Mouse (Mus musculus) hindbrain, embryonic 10.5 days (tissue): Measurements from ENCODE around the gene Timm13. TPM values are rescaled to one million over a fixed set of nuclear protein-coding genes. Genes with fewer than 3 reads are reported as not detected.
A peak's percentile ranks its signal among the peaks of the same experiment; 100 is the strongest.

ENCODE experiments used
- DNase-seq: peaks from one replicate; pipeline ENCODE4 v3.0.0-alpha.2; 2017; ENCODE audit warnings: low spot score
- H3K27ac ChIP-seq: fragments of 300-500 bp; sonication (generic); 2 replicates; pipeline ENCODE4 v1.5.1; 2016; ENCODE audit warnings: mild to moderate bottlenecking, moderate library complexity
- H3K27me3 ChIP-seq: fragments of 300-500 bp; sonication (generic); 2 replicates; pipeline ENCODE4 v1.6.1; 2016; ENCODE audit warnings: mild to moderate bottlenecking; ENCODE audit not compliant: poor library complexity, insufficient read depth, severe bottlenecking
- H3K36me3 ChIP-seq: fragments of 300-500 bp; sonication (generic); 2 replicates; pipeline ENCODE4 v1.6.1; 2016; ENCODE audit warnings: mild to moderate bottlenecking, moderate library complexity
- H3K4me1 ChIP-seq: fragments of 300-500 bp; sonication (generic); replicated peaks from 2 replicates; pipeline ENCODE4 v1.6.1; 2016; ENCODE audit warnings: mild to moderate bottlenecking
- H3K4me3 ChIP-seq: fragments of 300-500 bp; sonication (generic); 2 replicates; pipeline ENCODE4 v1.5.1; 2016; ENCODE audit warnings: mild to moderate bottlenecking, moderate library complexity
- H3K9me3 ChIP-seq: fragments of 300-500 bp; sonication (generic); 2 replicates; pipeline ENCODE4 v1.6.1; 2016; ENCODE audit warnings: mild to moderate bottlenecking, moderate library complexity
- WGBS: fragments of 180-500 bp; shearing (Covaris S2); methylation state at CpG from one replicate; pipeline ENCODE4 v1.1.7; 2016; 5-methylcytosine and 5-hydroxymethylcytosine counted together
- polyA plus RNA-seq: library from polyadenylated mRNA; unstranded; fragments of >200 nt; fragmentation: Nextera tagmentation; extraction: Ambion mirVana; gene quantifications from 2 replicates; pipeline ENCODE4 v1.2.1, GENCODE M21; 2016

The Timm13 gene
- polyA plus RNA-seq, 1 experiment from 2014 or later: 391 TPM

GRCm38 (mm10) chr10:80938831-80939550, 38.2 kb upstream of the Timm13 start:
- H3K27ac ChIP-seq: peak overlapping the region; percentile 80
- 12% methylated on average over 15 of the region's 15 CpGs for WGBS
- H3K9me3 ChIP-seq: no peaks in the 10 kb centered on the region
- H3K36me3 ChIP-seq: no peaks in the 10 kb centered on the region
- peaks cover 73% of the 10 kb centered on the region for H3K4me1 ChIP-seq
- H3K27me3 ChIP-seq: peaks cover 77% of the 10 kb centered on the region
- DNase-seq: peak; percentile 65
- peak overlapping the region; percentile 53 for H3K4me3 ChIP-seq

DNA sequence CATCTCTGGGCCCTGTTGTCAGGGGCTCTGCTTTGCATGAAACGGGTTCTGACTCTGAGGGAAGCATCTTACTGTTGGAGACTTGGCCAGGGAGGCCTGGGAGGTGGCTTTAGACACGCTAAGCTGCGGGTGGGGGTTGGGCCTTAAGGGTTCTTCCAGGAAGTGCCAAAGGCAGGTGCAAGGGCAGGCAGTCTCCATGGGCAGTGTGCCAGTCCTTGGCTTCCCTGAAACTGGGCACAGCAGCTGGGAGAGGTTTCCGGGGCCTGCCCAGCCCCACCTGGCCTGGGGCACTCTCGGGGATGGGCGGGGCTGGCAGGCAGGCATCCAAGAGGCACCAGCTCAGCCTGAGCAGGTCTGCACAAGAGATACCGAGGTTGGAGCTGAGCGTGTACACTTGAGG, 36.9 kb upstream of the Timm13 start:
- Histone ChIP-seq H3K4me3 (no peak overlapping the region), H3K36me3 (no peaks in the 10 kb centered on the region), H3K4me1 (peaks cover 84% of the 10 kb centered on the region), H3K27ac (0 out of 2 replicates have a peak overlapping the region, but pooled peaks have one; percentile 9), H3K9me3 (no peaks in the 10 kb centered on the region), H3K27me3 (peaks cover 90% of the 10 kb centered on the region)
- no peak for DNase-seq
- WGBS: 32% methylated on average over 8 of the region's 8 CpGs

DNA sequence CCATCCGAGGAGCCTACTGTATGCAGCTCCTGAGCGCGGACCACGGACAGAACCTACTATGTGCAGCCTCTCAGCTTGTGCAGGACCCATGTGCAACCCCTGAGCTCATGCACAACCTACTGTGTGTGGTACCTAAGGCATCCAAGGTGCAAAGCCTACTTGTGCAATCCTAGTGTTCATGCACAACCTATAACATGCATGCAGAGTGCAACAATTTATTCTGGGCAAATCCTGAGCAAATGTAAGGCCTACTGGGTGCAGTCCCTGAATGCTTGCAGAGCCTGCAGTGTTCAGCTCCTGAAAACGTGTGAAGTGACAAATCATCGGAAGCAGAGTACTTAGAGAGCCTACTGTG, 36.0 kb upstream of the Timm13 start:
- Histone ChIP-seq H3K4me1 (peaks cover 92% of the 10 kb centered on the region), H3K36me3 (no peaks in the 10 kb centered on the region), H3K27me3 (peaks cover 95% of the 10 kb centered on the region), H3K4me3 (peak overlapping the region; percentile 50), H3K27ac (peak overlapping the region; percentile 81), H3K9me3 (no peaks in the 10 kb centered on the region)
- no peak for DNase-seq
- WGBS: 12% methylated on average over 6 of the region's 6 CpGs

- Histone ChIP-seq H3K9me3 (no peaks in the 10 kb centered on the region), H3K27me3 (peaks cover 98% of the 10 kb centered on the region), H3K4me1 (peaks cover 97% of the 10 kb centered on the region), H3K36me3 (no peaks in the 10 kb centered on the region), H3K27ac (peak overlapping the region; percentile 81), H3K4me3 (peak overlapping the region; percentile 50)
- WGBS: 3% methylated on average over 37 of the region's 37 CpGs
- DNase-seq: peak; percentile 61
Observed at GRCm38 (mm10) chr10:80936135-80936809, 35.5 kb upstream of the Timm13 start.

- H3K4me1 ChIP-seq: peaks cover 97% of the 10 kb centered on the region
- no peaks in the 10 kb centered on the region for H3K9me3 ChIP-seq
- WGBS: 6% methylated on average over 17 of the region's 17 CpGs
- peak overlapping the region; percentile 50 for H3K4me3 ChIP-seq
- H3K27me3 ChIP-seq: peaks cover 98% of the 10 kb centered on the region
- peak; percentile 41 for DNase-seq
- no peaks in the 10 kb centered on the region for H3K36me3 ChIP-seq
- H3K27ac ChIP-seq: peak overlapping the region; percentile 81
Observed at GRCm38 (mm10) chr10:80935698-80936097, 34.9 kb upstream of the Timm13 start.

GRCm38 (mm10) chr10:80935241-80935640, 34.5 kb upstream of the Timm13 start:
- Histone ChIP-seq H3K9me3 (no peaks in the 10 kb centered on the region), H3K27ac (0 out of 2 replicates have a peak overlapping the region, but pooled peaks have one; percentile 81), H3K4me1 (peaks cover 97% of the 10 kb centered on the region), H3K36me3 (no peaks in the 10 kb centered on the region), H3K27me3 (peaks cover 98% of the 10 kb centered on the region), H3K4me3 (peak overlapping the region; percentile 50; the same call in 1 of the 2 replicates)
- 6% methylated on average over 3 of the region's 3 CpGs for WGBS
- no peak for DNase-seq

DNA sequence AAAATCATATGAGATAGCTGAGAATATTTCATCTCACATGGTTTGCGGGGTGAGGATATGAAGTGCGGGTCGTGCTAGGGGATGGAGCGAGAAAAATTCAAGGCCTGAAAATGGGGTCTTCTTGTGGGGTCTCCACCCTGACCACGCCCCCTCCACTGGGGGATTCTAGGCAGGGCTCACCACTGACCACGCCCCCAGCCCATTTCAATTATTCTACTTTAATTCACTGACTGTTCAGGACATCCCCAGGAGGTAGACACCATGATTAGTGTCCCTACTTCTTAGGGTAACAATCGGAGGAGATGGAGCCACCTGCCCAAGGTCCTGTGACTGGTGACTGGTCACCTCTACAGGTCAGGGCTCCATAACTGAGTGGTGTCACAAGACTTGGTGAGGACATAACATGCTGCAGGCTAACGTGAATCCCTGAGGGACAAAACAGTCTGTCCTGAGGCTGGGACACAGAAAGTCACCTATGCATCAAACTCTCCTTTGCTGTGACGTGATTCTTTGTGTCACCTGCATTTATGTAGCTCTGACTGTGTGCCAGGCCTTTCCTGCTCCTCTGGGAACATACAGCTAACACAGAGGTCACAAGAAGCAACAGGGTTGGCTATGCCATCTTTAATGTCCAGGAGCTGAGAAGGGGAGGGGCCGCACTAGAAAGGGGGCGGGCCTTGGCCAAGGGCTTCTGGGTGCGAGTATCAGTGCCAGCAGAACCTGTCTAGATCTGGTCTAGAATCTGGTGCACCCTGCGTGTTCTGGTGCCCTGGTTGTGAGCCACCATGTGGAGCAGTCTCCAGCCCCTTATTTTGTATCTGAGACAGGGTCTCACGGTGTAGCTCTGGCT, 33.6 kb upstream of the Timm13 start:
- peak overlapping the region; percentile 63; the same call in 1 of the 2 replicates for H3K4me3 ChIP-seq

GRCm38 (mm10) chr10:80933421-80933979, 32.7 kb upstream of the Timm13 start:
- peak; percentile 29 for DNase-seq
- Histone ChIP-seq H3K4me1 (peaks cover 94% of the 10 kb centered on the region), H3K27me3 (peaks cover 85% of the 10 kb centered on the region), H3K4me3 (peak overlapping the region; percentile 63), H3K36me3 (no peaks in the 10 kb centered on the region), H3K27ac (no peak overlapping the region), H3K9me3 (no peaks in the 10 kb centered on the region)
- WGBS: 3% methylated on average over 21 of the region's 21 CpGs

More for the DNA sequence above, 33.6 kb upstream of the Timm13 start:
- H3K4me1 ChIP-seq: peaks cover 94% of the 10 kb centered on the region
- H3K27me3 ChIP-seq: peaks cover 93% of the 10 kb centered on the region
- 31% methylated on average over 14 of the region's 14 CpGs for WGBS
- H3K9me3 ChIP-seq: no peaks in the 10 kb centered on the region
- H3K36me3 ChIP-seq: no peaks in the 10 kb centered on the region
- H3K27ac ChIP-seq: no peak overlapping the region
- no peak for DNase-seq

DNA sequence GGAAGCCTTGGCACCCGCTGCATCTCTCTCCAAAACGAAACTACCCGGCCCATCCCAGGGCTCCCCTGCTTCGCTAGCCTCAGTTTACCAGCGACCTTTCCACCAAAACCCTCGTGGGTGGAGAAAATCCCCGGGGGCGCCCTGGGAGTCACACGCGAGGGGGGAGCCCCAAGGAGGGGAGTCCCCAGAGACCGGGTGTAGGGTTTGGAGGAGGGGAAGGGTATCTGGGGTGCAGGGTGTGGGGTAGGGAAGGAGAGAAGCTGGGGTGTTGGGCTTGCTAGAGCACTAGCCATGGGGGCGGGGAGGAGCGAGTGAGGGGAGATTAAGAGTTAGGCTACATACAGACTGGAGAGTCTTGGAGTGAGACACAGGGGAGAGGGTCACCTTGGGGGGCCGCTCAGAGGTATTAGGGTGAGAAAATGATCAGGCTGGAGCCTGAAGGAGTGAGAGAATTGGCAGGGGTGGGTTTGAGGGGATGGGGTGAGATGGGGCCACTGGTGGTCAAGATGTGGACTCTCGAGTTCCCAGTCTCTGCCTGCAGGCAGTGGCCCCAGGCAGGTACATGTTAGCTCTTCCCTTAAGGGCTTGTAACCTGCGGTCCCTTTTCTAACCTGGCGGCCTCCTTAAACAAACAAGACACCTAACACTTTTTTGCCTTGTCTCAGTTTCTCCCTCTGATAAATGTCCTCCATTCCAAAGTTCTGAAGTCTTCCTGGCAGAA, 32.1 kb upstream of the Timm13 start:
- no peaks in the 10 kb centered on the region for H3K9me3 ChIP-seq
- H3K27me3 ChIP-seq: peaks cover 78% of the 10 kb centered on the region
- WGBS: 2% methylated on average over 17 of the region's 17 CpGs
- peaks cover 88% of the 10 kb centered on the region for H3K4me1 ChIP-seq
- peak overlapping the region; percentile 45; the same call in 1 of the 2 replicates for H3K27ac ChIP-seq
- peak overlapping the region; percentile 63 for H3K4me3 ChIP-seq
- DNase-seq: no peak
- no peaks in the 10 kb centered on the region for H3K36me3 ChIP-seq

GRCm38 (mm10) chr10:80932206-80932605, 31.4 kb upstream of the Timm13 start:
- no peaks in the 10 kb centered on the region for H3K36me3 ChIP-seq
- H3K4me1 ChIP-seq: peaks cover 84% of the 10 kb centered on the region
- H3K4me3 ChIP-seq: peak overlapping the region; percentile 63
- WGBS: under 1% methylated on average over 20 of the region's 20 CpGs
- peaks cover 72% of the 10 kb centered on the region for H3K27me3 ChIP-seq
- H3K27ac ChIP-seq: peak overlapping the region; percentile 45; the same call in 1 of the 2 replicates
- DNase-seq: peak; percentile 37
- H3K9me3 ChIP-seq: no peaks in the 10 kb centered on the region

DNA sequence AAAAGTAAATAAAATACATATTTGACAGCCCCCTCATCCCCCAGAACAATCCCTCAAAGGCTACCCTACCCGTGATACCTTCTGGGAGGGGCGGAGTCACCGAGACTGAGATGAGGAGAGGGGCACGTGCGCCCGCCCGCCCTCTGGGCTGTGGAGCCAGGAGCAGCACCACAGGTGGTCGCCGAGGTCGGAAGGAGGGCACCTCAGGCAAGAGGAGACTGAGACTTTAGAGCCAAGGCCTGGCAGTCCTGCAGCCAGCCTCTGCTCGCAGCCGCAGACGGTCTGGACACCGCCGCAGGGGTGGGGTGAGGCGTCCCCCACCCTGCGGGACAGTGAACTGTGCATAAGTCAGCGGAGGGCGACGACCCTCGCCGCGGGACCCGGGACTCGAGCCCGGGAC, 30.9 kb upstream of the Timm13 start:
- peak; percentile 51 for DNase-seq
- Histone ChIP-seq H3K27me3 (peaks cover 67% of the 10 kb centered on the region), H3K36me3 (no peaks in the 10 kb centered on the region), H3K27ac (no peak overlapping the region), H3K4me3 (peak overlapping the region; percentile 63), H3K9me3 (no peaks in the 10 kb centered on the region), H3K4me1 (peaks cover 84% of the 10 kb centered on the region)
- under 1% methylated on average over 26 of the region's 26 CpGs for WGBS
